Comparison of ENCODE assay signal across 8 mouse cellular contexts in genomic region chr10:62261115-62261886, GRCm38 (mm10). TPM values are rescaled to one million over a fixed set of nuclear protein-coding genes. Genes with fewer than 3 reads are reported as not detected.
DNase-seq lines count a peak whose midpoint lies in the region; ATAC-seq and TF ChIP-seq lines count a peak whose summit lies in the region.

No protein-coding gene starts in this region.

- H3K27me3 ChIP-seq in CH12.LX (replicated peaks), result no peaks in the 10 kb centered on the region
- no peaks in the 10 kb centered on the region for H3K27me3 ChIP-seq in embryonic facial prominence, embryonic 12.5 days
- H3K27me3 ChIP-seq in heart, embryonic 16.5 days (ENCODE audit: control insufficient read depth, insufficient read depth, low read length), result no peaks in the 10 kb centered on the region
- H3K27me3 ChIP-seq in neural tube, embryonic 15.5 days (replicated peaks), result no peaks in the 10 kb centered on the region

- ATAC-seq in embryonic facial prominence, embryonic 12.5 days (ENCODE audit: insufficient number of reproducible peaks, insufficient read depth, low FRiP score, low TSS enrichment), result 0 out of 2 replicates have a peak, but pooled peaks have one; percentile 43
- ATAC-seq in heart, embryonic 16.5 days (replicated peaks; ENCODE audit: extremely low read depth, insufficient read depth, low FRiP score), result peak; percentile 76
- peak; percentile 38; the same call in 1 of the 2 replicates for ATAC-seq in neural tube, embryonic 15.5 days (ENCODE audit: low FRiP score)

- H3K79me2 ChIP-seq in CH12.LX (replicated peaks; ENCODE audit: control insufficient read depth, extremely low read depth, insufficient read depth, poor library complexity, severe bottlenecking), result no peaks in the 10 kb centered on the region

- H3K4me3 ChIP-seq in CH12.LX (replicated peaks in 1 of 3; ENCODE audit: low read depth in 2 of 3, low read length in 2 of 3, poor library complexity in 1 of 3), result no peak overlapping the region
- no peak overlapping the region for H3K4me3 ChIP-seq in embryonic facial prominence, embryonic 12.5 days
- no peak overlapping the region for H3K4me3 ChIP-seq in heart, embryonic 16.5 days (ENCODE audit: low read length)
- no peak overlapping the region for H3K4me3 ChIP-seq in neural tube, embryonic 15.5 days (replicated peaks)

- DNase-seq in CH12.LX (ENCODE audit: extremely low read depth), result peak; percentile 97
- DNase-seq in adrenal gland, postnatal 25 days, result peak; percentile 73
- peak; percentile 76 to 78 for DNase-seq in kidney, postnatal 25 days
- DNase-seq in lung, adult 18-20 months, result peak; percentile 48 to 70
- peak; percentile 92 for DNase-seq in thymus, postnatal 0 days (ENCODE audit: low spot score)

- TF ChIP-seq POLR2A in CH12.LX (IDR thresholded peaks at IDR 0.05; ENCODE audit: low read depth, low read length), result no peak

- WGBS in embryonic facial prominence, embryonic 12.5 days, result 16% methylated on average over 18 of the region's 18 CpGs
- WGBS in heart, embryonic 16.5 days, result 14% methylated on average over 18 of the region's 18 CpGs
- WGBS in neural tube, embryonic 15.5 days, result 20% methylated on average over 18 of the region's 18 CpGs

- peaks cover 16 to 44% of the 10 kb centered on the region in 2 experiments for H3K4me1 ChIP-seq in CH12.LX (ENCODE audit: control insufficient read depth in 1 of 2, insufficient read depth in 2 of 2)
- no peaks in the 10 kb centered on the region for H3K4me1 ChIP-seq in embryonic facial prominence, embryonic 12.5 days
- H3K4me1 ChIP-seq in heart, embryonic 16.5 days (ENCODE audit: control insufficient read depth, insufficient read depth, low read length), result 0 out of 2 replicates have a peak, but pooled peaks cover 5% of the 10 kb centered on the region
- H3K4me1 ChIP-seq in neural tube, embryonic 15.5 days, result peaks cover 3% of the 10 kb centered on the region; the same call in 1 of the 2 replicates

- no peaks in the 10 kb centered on the region for H3K9me3 ChIP-seq in CH12.LX (replicated peaks; ENCODE audit: low read length)
- no peaks in the 10 kb centered on the region for H3K9me3 ChIP-seq in embryonic facial prominence, embryonic 12.5 days
- H3K9me3 ChIP-seq in heart, embryonic 16.5 days (replicated peaks; ENCODE audit: control insufficient read depth, low read length), result no peaks in the 10 kb centered on the region
- no peaks in the 10 kb centered on the region for H3K9me3 ChIP-seq in neural tube, embryonic 15.5 days (replicated peaks)

- H3K4me2 ChIP-seq in CH12.LX (ENCODE audit: insufficient read depth, low read depth, poor library complexity, severe bottlenecking), result peak overlapping the region; percentile 33; the same call in 1 of the 2 replicates
- H3K4me2 ChIP-seq in embryonic facial prominence, embryonic 12.5 days (replicated peaks), result no peak overlapping the region
- H3K4me2 ChIP-seq in heart, embryonic 16.5 days (ENCODE audit: low read depth, low read length), result no peak overlapping the region
- no peak overlapping the region for H3K4me2 ChIP-seq in neural tube, embryonic 15.5 days

- no peak for TF ChIP-seq EP300 in CH12.LX (IDR thresholded peaks at IDR 0.05; ENCODE audit: low read length)

- peak; percentile 53 for TF ChIP-seq RAD21 in CH12.LX (IDR thresholded peaks at IDR 0.05; ENCODE audit: low read depth, low read length)

- in situ Hi-C loops in CH12.LX (cut with MboI; ENCODE audit: low pct_ligation_motif_present, low pct_unique_long_range_greater_than_20kb, low sequenced_read_pairs), result no loop called here

- peak; percentile 60 to 95 for TF ChIP-seq CTCF in CH12.LX (conservative IDR thresholded peaks at IDR 0.05 in 1 of 2, IDR thresholded peaks at IDR 0.05 in 1 of 2; ENCODE audit: low read depth in 2 of 2, low read length in 2 of 2)

- H3K36me3 ChIP-seq in CH12.LX (replicated peaks in 1 of 2; ENCODE audit: control insufficient read depth in 1 of 2, insufficient read depth in 1 of 2, low read length in 1 of 2), result no peaks in the 10 kb centered on the region
- no peaks in the 10 kb centered on the region for H3K36me3 ChIP-seq in embryonic facial prominence, embryonic 12.5 days
- H3K36me3 ChIP-seq in heart, embryonic 16.5 days (ENCODE audit: control insufficient read depth, insufficient read depth), result no peaks in the 10 kb centered on the region
- no peaks in the 10 kb centered on the region for H3K36me3 ChIP-seq in neural tube, embryonic 15.5 days

- dilution Hi-C loops in CH12.LX (cut with MboI; ENCODE audit: extremely low pct_ligation_motif_present, extremely low pct_unique_long_range_greater_than_20kb, low sequenced_read_pairs), result no loop called here

- H3K27ac ChIP-seq in CH12.LX (ENCODE audit: insufficient read depth, low read depth), result no peak overlapping the region
- H3K27ac ChIP-seq in embryonic facial prominence, embryonic 12.5 days, result no peak overlapping the region
- no peak overlapping the region for H3K27ac ChIP-seq in heart, embryonic 16.5 days (ENCODE audit: low read length)
- no peak overlapping the region for H3K27ac ChIP-seq in neural tube, embryonic 15.5 days (replicated peaks)

- no peak overlapping the region for H3K9ac ChIP-seq in CH12.LX (ENCODE audit: insufficient read depth, low read depth)
- no peak overlapping the region for H3K9ac ChIP-seq in embryonic facial prominence, embryonic 12.5 days
- H3K9ac ChIP-seq in heart, embryonic 16.5 days (ENCODE audit: low read length), result no peak overlapping the region
- no peak overlapping the region for H3K9ac ChIP-seq in neural tube, embryonic 15.5 days (replicated peaks)

TF ChIP-seq in CH12.LX, 34 proteins besides CTCF, POLR2A, EP300 and RAD21 (continues in another document):
- TF ChIP-seq MAFK (IDR thresholded peaks at IDR 0.05; ENCODE audit: insufficient replicate concordance, low read length), result no peak
- TF ChIP-seq RCOR1 (conservative IDR thresholded peaks at IDR 0.05; ENCODE audit: low read depth, low read length), result no peak
- TF ChIP-seq TCF12 (IDR thresholded peaks at IDR 0.05; ENCODE audit: low read depth, low read length), result no peak
- TF ChIP-seq ZNF384 (IDR thresholded peaks at IDR 0.05; ENCODE audit: low read depth, low read length), result no peak
- TF ChIP-seq ELF1 (IDR thresholded peaks at IDR 0.05; ENCODE audit: low read depth, low read length), result peak; percentile 69
- TF ChIP-seq PAX5 (IDR thresholded peaks at IDR 0.05; ENCODE audit: low read length), result no peak
- no peak for TF ChIP-seq POLR2AphosphoS2 (IDR thresholded peaks at IDR 0.05; ENCODE audit: low read depth, low read length)
- TF ChIP-seq USF2 (conservative IDR thresholded peaks at IDR 0.05; ENCODE audit: low read depth, low read length), result no peak
- TF ChIP-seq TBP (conservative IDR thresholded peaks at IDR 0.05; ENCODE audit: low read depth, low read length), result no peak
- TF ChIP-seq USF1 (IDR thresholded peaks at IDR 0.05; ENCODE audit: low read depth, low read length), result no peak
- no peak for TF ChIP-seq ZMIZ1 (IDR thresholded peaks at IDR 0.05; ENCODE audit: low read depth, low read length)
- no peak for TF ChIP-seq HCFC1 (IDR thresholded peaks at IDR 0.05; ENCODE audit: low read depth, low read length)
- TF ChIP-seq CHD2 (IDR thresholded peaks at IDR 0.05; ENCODE audit: low read length), result no peak
- no peak for TF ChIP-seq ZKSCAN1 (IDR thresholded peaks at IDR 0.05; ENCODE audit: borderline replicate concordance, low read depth, low read length)
- TF ChIP-seq MYC (IDR thresholded peaks at IDR 0.05; ENCODE audit: low read depth, low read length), result peak; percentile 60; the same call in 1 of the 2 replicates
- TF ChIP-seq SMC3 (IDR thresholded peaks at IDR 0.05; ENCODE audit: low read depth, low read length), result peak; percentile 78
- TF ChIP-seq NRF1 (IDR thresholded peaks at IDR 0.05; ENCODE audit: low read depth, low read length), result 0 out of 2 replicates have a peak, but pooled peaks have one; percentile 8
- TF ChIP-seq UBTF (IDR thresholded peaks at IDR 0.05; ENCODE audit: low read depth, low read length), result no peak
- TF ChIP-seq E2F4 (IDR thresholded peaks at IDR 0.05; ENCODE audit: insufficient replicate concordance, low read depth, low read length), result no peak
- no peak for TF ChIP-seq CHD1 (IDR thresholded peaks at IDR 0.05; ENCODE audit: low read depth, low read length)
- no peak for TF ChIP-seq BHLHE40 (IDR thresholded peaks at IDR 0.05; ENCODE audit: low read depth, low read length)
- TF ChIP-seq MXI1 (IDR thresholded peaks at IDR 0.05; ENCODE audit: low read depth, low read length), result no peak
- peak; percentile 86 for TF ChIP-seq MAZ (IDR thresholded peaks at IDR 0.05; ENCODE audit: low read depth, low read length)
- TF ChIP-seq NELFE (IDR thresholded peaks at IDR 0.05; ENCODE audit: low read depth, low read length), result no peak; the same call in 1 of the 2 replicates
- peak; percentile 2; the same call in 1 of the 2 replicates for TF ChIP-seq ZC3H11A (IDR thresholded peaks at IDR 0.05; ENCODE audit: low read depth, low read length)
- peak; percentile 38; the same call in 1 of the 2 replicates for TF ChIP-seq MAX (IDR thresholded peaks at IDR 0.05; ENCODE audit: low read length)
- TF ChIP-seq JUN (IDR thresholded peaks at IDR 0.05; ENCODE audit: insufficient read depth, low read depth, low read length), result no peak

RNA-seq across cellular contexts. Expression of gene Tacr2, which starts 9.1 kb away (rescaled TPM):
- total RNA-seq in CH12.LX (2012; rRNA removed) (0.04 TPM in 2 replicates), CH12.LX (2014; rRNA removed) (0.14 and 0.24 TPM in 2 replicates)
- polyA plus RNA-seq in CH12.LX (2012; ENCODE audit: insufficient read length, low read depth), result 0.13 TPM in 1 of 2 replicates, not detected in the other
- 36.1 and 52.0 TPM in 2 replicates for total RNA-seq in adrenal gland, postnatal 25 days (2021)
- not detected in 2 replicates for polyA plus RNA-seq in embryonic facial prominence, embryonic 12.5 days (2016; fragmentation: Nextera tagmentation; extraction: Ambion mirVana)
- polyA plus RNA-seq in heart, embryonic 16.5 days (2015; fragmentation: Nextera tagmentation; extraction: Ambion mirVana), result 0.05 TPM in 1 of 2 replicates, not detected in the other
- polyA plus RNA-seq in neural tube, embryonic 15.5 days (2015; fragmentation: Nextera tagmentation; extraction: Ambion mirVana), result 0.13 and 0.20 TPM in 2 replicates
- 0.05 and 0.06 TPM in 2 replicates for polyA plus RNA-seq in thymus, postnatal 0 days (2015; fragmentation: Nextera tagmentation; extraction: Ambion mirVana)

RNA-seq across cellular contexts. Expression of gene Tspan15, which starts 30.2 kb away (rescaled TPM):
- total RNA-seq in CH12.LX (2012; rRNA removed) (0.08 and 0.30 TPM in 2 replicates), CH12.LX (2014; rRNA removed) (0.12 TPM in 1 of 2 replicates, not detected in the other)
- polyA plus RNA-seq in CH12.LX (2012; ENCODE audit: insufficient read length, low read depth), result not detected in 2 replicates
- 22.1 and 31.0 TPM in 2 replicates for total RNA-seq in adrenal gland, postnatal 25 days (2021)
- 19.0 and 19.5 TPM in 2 replicates for polyA plus RNA-seq in embryonic facial prominence, embryonic 12.5 days (2016; fragmentation: Nextera tagmentation; extraction: Ambion mirVana)
- 10.9 and 16.2 TPM in 2 replicates for polyA plus RNA-seq in heart, embryonic 16.5 days (2015; fragmentation: Nextera tagmentation; extraction: Ambion mirVana)
- polyA plus RNA-seq in neural tube, embryonic 15.5 days (2015; fragmentation: Nextera tagmentation; extraction: Ambion mirVana), result 16.6 and 22.8 TPM in 2 replicates
- 3.7 and 4.5 TPM in 2 replicates for polyA plus RNA-seq in thymus, postnatal 0 days (2015; fragmentation: Nextera tagmentation; extraction: Ambion mirVana)
